Mouse (Mus musculus) spleen, postnatal 0 days (tissue): ENCODE results near the gene Cct8. TPM values are rescaled to one million over a fixed set of nuclear protein-coding genes. Genes with fewer than 3 reads are reported as not detected.

Source experiments
- polyA plus RNA-seq: library from polyadenylated mRNA; unstranded; fragments of >200 nt; fragmentation: Nextera tagmentation; extraction: Ambion mirVana; gene quantifications from 2 replicates; pipeline ENCODE4 v1.2.1, GENCODE M21; 2015

Gene Cct8
- polyA plus RNA-seq, result 258 and 262 TPM in 2 replicates

GRCm38 (mm10) chr16:87495716-87496447, at the start of gene Cct8:
TSS of gene Cct8 (minus strand) at chr16:87495873.

GRCm38 (mm10) chr16:87454419-87455179, 41.1 kb downstream of the Cct8 start, which contains the start of gene Usp16:
TSS of gene Usp16 (plus strand) at chr16:87454703.

GRCm38 (mm10) chr16:87440184-87440686, 55.4 kb downstream of the Cct8 start, which contains the start of gene Rwdd2b:
TSS of gene Rwdd2b (minus strand) at chr16:87440573.

Other genes starting within 250 kb of the Cct8 start
- gene N6amt1, start 141.7 kb downstream of the Cct8 start, polyA plus RNA-seq, result 14.9 and 16.6 TPM in 2 replicates
- gene Ltn1, start 63.3 kb downstream of the Cct8 start, polyA plus RNA-seq, result 9.1 and 10.7 TPM in 2 replicates
- gene Rwdd2b, start 55.3 kb downstream of the Cct8 start, polyA plus RNA-seq, result 5.7 and 6.2 TPM in 2 replicates
- gene Usp16, start 41.2 kb downstream of the Cct8 start, polyA plus RNA-seq, result 27.7 and 37.3 TPM in 2 replicates
- 0.14 and 0.38 TPM in 2 replicates for gene Map3k7cl, start 57.5 kb upstream of the Cct8 start, polyA plus RNA-seq
- 6.6 and 7.2 TPM in 2 replicates for gene Bach1, start 203.1 kb upstream of the Cct8 start, polyA plus RNA-seq